Mouse (Mus musculus) common myeloid progenitor, adult 5-6 weeks (primary cell): ENCODE results near the gene Cdca3. TPM values are rescaled to one million over a fixed set of nuclear protein-coding genes. Genes with fewer than 3 reads are reported as not detected.
"Not testable (repeated sequence)": the region's sequence is repeated elsewhere in the genome, so short reads cannot be mapped to it uniquely, and the experiment has no call there.

ENCODE experiments used
- ATAC-seq: replicated peaks from 2 replicates; pipeline ENCODE4 v1.8.0; 2016; ENCODE audit warnings: low read depth, mild to moderate bottlenecking, moderate TSS enrichment, inconsistent platforms; ENCODE audit not compliant: poor library complexity, severe bottlenecking
- total RNA-seq: library from RNA; stranded (forward); fragments of 200-1000, 187-1606 nt; gene quantifications from 2 replicates; pipeline ENCODE4 v1.2.3, GENCODE M21; 2017

The Cdca3 gene
- total RNA-seq, 1 experiment from 2014 or later, result 73.5 TPM

- ATAC-seq, result peak; percentile 61
Measured at GRCm38 (mm10) chr6:124829799-124830700, 703 bp downstream of the Cdca3 start.

DNA sequence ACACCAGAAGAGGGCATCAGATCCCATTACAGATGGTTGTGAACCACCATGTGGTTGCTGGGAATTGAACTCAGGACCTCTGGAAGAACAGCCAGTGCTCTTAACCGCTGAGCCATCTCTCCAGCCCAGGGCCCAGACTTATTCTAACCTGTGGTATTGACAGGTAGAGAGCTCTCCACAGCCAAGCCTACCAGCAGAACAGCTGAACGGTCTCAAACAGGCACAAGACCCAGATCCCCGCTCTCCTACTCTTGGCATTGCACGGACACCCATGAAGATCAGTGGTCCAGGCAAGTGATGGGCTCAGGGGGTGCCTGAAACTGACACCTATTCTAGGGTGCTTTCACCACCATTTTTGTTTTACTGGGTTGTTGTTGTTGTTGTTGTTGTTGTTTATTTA is 1.9 kb downstream of the Cdca3 start:
- not testable (repeated sequence) for ATAC-seq

- ATAC-seq, result no peak
Measured at GRCm38 (mm10) chr6:124831649-124832048, 2.3 kb downstream of the Cdca3 start.

DNA sequence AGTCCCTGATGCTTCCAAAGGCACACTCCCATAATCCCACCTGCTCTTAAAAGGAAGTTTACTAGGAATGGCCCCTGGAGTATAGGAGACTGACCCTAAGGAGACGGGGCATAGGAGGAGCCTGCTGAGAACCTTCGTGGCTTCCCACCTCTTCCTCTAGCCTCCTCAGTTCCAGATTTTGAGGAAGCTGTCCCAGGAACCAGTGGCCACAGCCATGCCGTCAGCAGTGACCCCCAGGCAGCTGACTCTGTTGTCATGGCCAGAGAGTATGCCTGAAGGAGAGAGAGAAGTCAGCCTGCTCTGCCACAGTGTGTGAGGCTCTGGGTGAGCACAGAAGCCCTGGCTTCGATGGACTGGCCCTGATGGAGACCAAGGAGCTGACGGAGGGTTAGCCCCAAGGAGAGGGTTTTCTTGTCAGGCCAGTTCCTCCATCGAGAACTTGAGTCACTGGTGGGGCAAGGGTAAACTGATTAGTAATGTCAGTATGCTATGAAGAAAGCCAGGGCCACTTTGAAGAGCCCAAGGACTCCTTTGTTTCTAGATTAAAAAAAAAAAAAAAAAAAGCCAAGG is 5.2 kb downstream of the Cdca3 start:
- no peak for ATAC-seq

- no peak for ATAC-seq
Measured at GRCm38 (mm10) chr6:124835531-124835930, 6.2 kb downstream of the Cdca3 start.

- no peak for ATAC-seq
Measured at GRCm38 (mm10) chr6:124836411-124836810, 7.1 kb downstream of the Cdca3 start.

DNA sequence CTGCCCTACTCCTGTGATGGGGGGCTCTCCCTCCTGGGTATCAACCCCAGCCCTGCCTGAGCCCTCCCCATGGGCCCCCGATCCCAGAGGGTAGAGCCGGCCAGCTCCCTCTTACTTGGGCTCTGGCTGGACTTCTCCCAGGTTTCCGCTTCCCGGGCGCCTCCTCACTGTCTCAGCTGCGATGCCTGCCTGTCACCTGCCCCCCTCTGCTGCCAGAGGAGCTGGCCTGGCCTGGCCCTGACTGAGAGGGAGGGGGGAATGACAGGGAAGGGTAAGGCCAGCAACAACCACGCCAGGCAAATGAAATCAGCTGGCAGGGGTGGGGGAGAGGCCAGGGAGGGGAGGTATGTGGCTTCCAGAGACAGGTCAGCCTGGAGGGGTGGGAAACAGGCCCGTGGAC is 10.5 kb downstream of the Cdca3 start:
- ATAC-seq, result no peak; the same call in 1 of the 2 replicates

DNA sequence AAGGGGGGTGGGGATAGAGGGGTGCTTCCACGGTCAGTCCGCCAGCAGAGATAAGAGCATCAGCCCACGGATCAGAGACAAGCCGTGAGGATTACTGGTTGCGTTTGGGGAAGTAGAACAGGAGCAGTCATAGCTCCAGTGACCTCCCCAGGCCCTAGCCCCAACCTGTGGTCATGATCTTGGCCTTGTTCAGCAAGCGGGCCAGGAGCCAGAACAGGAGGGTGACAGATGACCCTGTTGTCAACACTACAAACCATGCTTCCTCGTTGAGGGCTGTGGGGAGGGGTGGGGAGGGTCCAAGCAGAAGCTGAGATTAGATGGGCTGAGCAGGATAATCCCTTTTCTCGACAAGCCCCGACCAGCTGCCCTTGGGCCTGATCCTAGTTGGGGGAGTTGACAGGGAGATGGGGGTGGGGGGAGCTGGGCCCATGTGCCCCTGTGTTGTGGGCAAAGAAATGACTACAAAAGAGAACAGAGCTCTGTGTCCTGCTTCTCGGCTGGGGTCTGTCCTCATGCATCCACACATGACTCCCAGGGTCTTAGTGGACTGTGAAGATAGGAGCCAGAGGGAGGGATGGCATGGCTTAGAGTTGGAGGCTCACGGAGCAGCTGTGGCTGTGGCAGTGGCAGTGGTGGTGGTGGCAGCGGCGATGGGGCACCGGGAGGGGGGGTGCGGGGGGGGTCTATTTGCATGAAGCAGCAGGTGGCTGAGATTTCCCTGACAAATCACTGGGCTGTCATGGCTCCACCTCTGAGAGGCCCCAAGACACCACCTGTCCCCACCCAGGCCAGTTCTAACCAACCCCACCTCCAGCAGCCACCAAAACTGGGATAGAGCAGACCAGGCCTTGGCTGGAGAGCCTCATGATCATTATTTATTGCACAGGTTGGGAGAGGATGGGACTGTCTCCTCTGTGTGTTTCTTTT is 11.2 kb downstream of the Cdca3 start, which contains the start of gene Gnb3:
Gene Gnb3, minus strand, starts transcription at position 35 of the 927 bp plus-strand sequence.
- peak; percentile 78 for ATAC-seq

GRCm38 (mm10) chr6:124847305-124847704 is 18.0 kb downstream of the Cdca3 start:
- peak; percentile 97 for ATAC-seq

- ATAC-seq, result no peak
Measured at GRCm38 (mm10) chr6:124850535-124850934, 21.2 kb downstream of the Cdca3 start.

GRCm38 (mm10) chr6:124854647-124855046 is 25.3 kb downstream of the Cdca3 start:
- ATAC-seq, result no peak

DNA sequence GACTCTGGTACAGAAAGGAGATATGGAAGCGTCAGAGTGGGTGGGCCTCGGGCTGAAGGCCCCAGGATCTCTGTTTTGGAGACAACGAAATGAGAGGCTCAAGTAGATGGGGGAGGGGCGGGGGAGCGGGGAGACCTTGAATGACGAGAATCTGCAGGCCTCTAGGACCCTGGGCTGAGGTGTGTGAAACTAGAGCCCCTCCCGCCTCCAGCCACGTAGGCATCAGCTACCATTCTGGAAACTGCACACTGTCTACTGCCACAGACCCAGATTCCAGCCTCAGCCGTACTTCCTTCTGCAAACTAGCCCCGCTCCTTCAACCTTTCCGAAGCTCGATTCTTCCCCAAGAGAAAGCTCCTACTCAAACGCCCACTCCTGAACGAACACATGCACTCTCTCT is 27.0 kb downstream of the Cdca3 start:
- ATAC-seq, result no peak

GRCm38 (mm10) chr6:124856916-124857839 is 27.8 kb downstream of the Cdca3 start, which contains the start of gene P3h3:
TSS of gene P3h3 (minus strand) at chr6:124857752.
- ATAC-seq, result peak; percentile 82

DNA sequence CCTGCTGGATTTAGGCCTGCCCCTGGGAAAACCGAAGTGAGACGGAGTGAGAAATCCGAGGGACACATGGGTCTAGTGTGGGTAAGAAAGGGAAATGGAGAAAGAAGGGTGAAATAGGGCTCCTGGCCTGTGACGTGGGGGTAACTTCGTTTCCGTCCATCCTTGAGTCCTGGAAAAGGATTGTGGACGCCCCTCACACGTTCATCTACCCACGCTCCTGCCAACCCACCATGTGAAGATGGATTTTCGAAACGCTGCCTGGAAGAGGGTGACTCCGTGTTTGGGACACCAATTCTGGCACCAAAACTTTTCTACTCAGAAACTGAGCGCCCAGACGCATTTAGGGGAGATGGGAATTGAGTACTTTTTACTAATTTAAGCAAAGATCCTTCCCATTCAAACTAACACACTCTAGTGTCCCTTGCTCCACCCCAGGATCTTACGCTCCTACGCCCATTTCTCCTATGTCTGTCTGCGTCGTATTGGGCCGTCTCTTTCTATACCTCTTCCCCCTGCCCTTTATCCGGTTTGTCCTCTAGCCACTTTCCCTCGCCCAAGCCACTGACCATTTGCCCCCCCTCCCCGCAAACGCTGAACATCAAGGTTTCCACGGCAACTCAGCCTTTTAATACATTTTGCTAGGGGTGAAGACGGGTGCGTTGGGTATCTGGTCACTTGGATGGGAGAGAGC is 28.6 kb downstream of the Cdca3 start:
- ATAC-seq, result no peak

DNA sequence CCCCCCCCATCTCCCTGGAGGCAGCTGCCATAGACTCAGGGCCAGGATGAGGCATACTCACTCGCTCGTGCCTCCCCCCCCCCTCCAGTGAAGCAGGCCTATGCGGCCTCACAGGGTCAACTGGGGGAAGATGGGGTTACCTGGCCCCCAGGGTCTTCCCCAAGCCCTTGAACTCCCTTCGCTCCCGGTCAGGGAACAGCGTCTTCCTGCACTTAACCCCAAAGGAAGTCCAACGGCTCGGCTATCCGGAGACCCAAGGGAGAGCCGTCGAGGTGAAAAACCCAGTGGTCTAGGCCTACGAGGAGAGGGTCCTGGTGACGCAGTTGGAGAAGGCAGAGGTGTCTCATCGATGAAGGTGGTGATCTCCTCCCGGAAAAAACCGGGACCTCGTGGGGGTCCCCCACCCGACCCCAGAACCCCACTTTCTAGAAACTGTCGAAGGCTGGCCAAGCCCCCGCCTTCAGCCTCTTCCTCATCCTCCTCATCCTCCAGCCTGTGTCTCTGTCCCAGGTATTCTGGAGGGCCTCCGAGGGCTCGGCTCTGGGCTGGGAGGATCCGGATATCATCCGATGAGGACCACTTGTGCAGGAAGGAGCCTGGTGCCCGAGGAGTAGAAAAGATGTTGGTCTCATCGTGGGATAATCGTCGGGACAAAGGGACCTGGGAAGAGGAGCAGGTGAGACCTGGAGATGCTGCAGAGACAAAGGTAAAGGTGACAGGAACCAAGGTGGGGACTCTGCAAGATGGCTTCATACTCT is 29.4 kb downstream of the Cdca3 start:
- ATAC-seq, result no peak

GRCm38 (mm10) chr6:124859725-124860124 is 30.4 kb downstream of the Cdca3 start:
- peak; percentile 65 for ATAC-seq

DNA sequence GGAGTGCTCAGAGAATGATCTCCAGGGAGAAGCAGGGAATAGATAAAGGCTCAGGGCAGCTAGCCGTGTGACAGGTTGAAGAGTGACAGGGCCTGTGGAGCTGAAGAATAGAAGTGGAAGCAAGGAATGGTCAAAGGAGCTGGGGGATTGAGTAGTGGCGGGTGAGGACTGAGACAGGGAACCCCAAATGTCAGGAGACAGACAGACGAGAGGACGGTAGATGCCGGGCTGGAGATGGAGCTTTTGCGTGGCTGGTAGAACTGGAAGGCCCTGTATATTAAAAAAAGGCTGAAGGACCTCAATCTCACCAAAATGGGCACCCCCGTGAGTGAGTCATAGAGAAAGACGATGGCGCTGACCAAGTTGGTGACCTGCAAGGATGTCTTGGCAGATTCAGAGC is 31.2 kb downstream of the Cdca3 start:
- no peak for ATAC-seq

DNA sequence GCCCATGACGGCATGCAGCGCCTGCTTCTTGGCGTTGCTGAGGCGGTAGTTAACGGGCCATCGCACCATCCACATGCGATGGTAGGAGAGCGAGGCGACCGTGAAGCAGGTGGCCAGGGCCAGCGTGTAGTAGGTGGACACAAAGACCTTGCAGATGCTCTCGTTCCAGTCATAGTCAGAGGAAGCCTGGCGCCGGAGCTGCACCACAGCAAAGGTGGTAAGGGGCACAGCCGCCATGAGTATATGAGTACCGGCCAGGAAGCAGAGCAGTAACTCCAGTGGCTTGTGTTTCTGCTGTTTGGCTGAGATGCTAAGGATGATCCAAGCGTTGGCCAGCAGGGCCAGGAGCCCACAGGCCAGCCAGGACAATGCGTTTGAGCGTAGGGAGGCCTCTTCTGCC is 31.9 kb downstream of the Cdca3 start:
- ATAC-seq, result no peak
